Mouse (Mus musculus) neural tube, embryonic 11.5 days (tissue): ENCODE measurements around the gene Rin1. TPM values are rescaled to one million over a fixed set of nuclear protein-coding genes. Genes with fewer than 3 reads are reported as not detected.

ENCODE experiments used
- polyA plus RNA-seq: library from polyadenylated mRNA; unstranded; fragments of >200 nt; fragmentation: Nextera tagmentation; extraction: Ambion mirVana; gene quantifications from 2 replicates; pipeline ENCODE4 v1.2.1, GENCODE M21; 2014

The Rin1 gene
- polyA plus RNA-seq, 1 experiment from 2014 or later, result 1.1 TPM

Other genes starting within 250 kb of the Rin1 start
- gene Gm21992, start 238.9 kb upstream of the Rin1 start, polyA plus RNA-seq, result 8.5 and 24.4 TPM in 2 replicates
- 113 and 116 TPM in 2 replicates for gene Rbm14, start 238.8 kb upstream of the Rin1 start, polyA plus RNA-seq
- gene Ccs, start 211.1 kb upstream of the Rin1 start, polyA plus RNA-seq, result 41.4 and 41.5 TPM in 2 replicates
- gene Ccdc87, start 211.1 kb upstream of the Rin1 start, polyA plus RNA-seq, result 0.13 TPM in 1 of 2 replicates, not detected in the other
- gene Ctsf, start 195.4 kb upstream of the Rin1 start, polyA plus RNA-seq, result 40.6 and 41.8 TPM in 2 replicates
- 5.9 and 6.5 TPM in 2 replicates for gene Actn3, start 172.6 kb upstream of the Rin1 start, polyA plus RNA-seq
- 12.1 and 14.1 TPM in 2 replicates for gene Zdhhc24, start 171.8 kb upstream of the Rin1 start, polyA plus RNA-seq
- 4.8 and 7.9 TPM in 2 replicates for gene Bbs1, start 143.9 kb upstream of the Rin1 start, polyA plus RNA-seq
- 164 and 171 TPM in 2 replicates for gene Dpp3, start 122.2 kb upstream of the Rin1 start, polyA plus RNA-seq
- gene Peli3, start 107.4 kb upstream of the Rin1 start, polyA plus RNA-seq, result 3.4 and 3.5 TPM in 2 replicates
- 143 and 150 TPM in 2 replicates for gene Mrpl11, start 88.3 kb upstream of the Rin1 start, polyA plus RNA-seq
- gene Npas4, start 60.2 kb upstream of the Rin1 start, polyA plus RNA-seq, result 0.12 TPM in 1 of 2 replicates, not detected in the other
- gene Slc29a2, start 26.6 kb upstream of the Rin1 start, polyA plus RNA-seq, result 3.9 and 6.2 TPM in 2 replicates
- 37.9 and 39.8 TPM in 2 replicates for gene B4gat1, start 11.7 kb upstream of the Rin1 start, polyA plus RNA-seq
- gene AC124502.3, start 11.6 kb upstream of the Rin1 start, polyA plus RNA-seq, result 1.2 and 2.8 TPM in 2 replicates
- gene Brms1, start 9.1 kb upstream of the Rin1 start, polyA plus RNA-seq, result 65.5 and 78.9 TPM in 2 replicates
- gene Cd248, start 17.6 kb downstream of the Rin1 start, polyA plus RNA-seq, result 30.1 and 34.7 TPM in 2 replicates
- gene Tmem151a, start 35.0 kb downstream of the Rin1 start, polyA plus RNA-seq, result 1.8 and 2.0 TPM in 2 replicates
- 80.4 and 88.0 TPM in 2 replicates for gene Yif1a, start 38.1 kb downstream of the Rin1 start, polyA plus RNA-seq
- 110 and 127 TPM in 2 replicates for gene Cnih2, start 48.0 kb downstream of the Rin1 start, polyA plus RNA-seq
- gene Rab1b, start 56.6 kb downstream of the Rin1 start, polyA plus RNA-seq, result 250 and 266 TPM in 2 replicates
- gene Klc2, start 68.1 kb downstream of the Rin1 start, polyA plus RNA-seq, result 40.2 and 43.5 TPM in 2 replicates
- gene Pacs1, start 222.6 kb downstream of the Rin1 start, polyA plus RNA-seq, result 29.8 and 30.5 TPM in 2 replicates
- gene Sf3b2, start 245.0 kb downstream of the Rin1 start, polyA plus RNA-seq, result 405 and 416 TPM in 2 replicates
- 16.2 and 17.8 TPM in 2 replicates for gene Gal3st3, start 247.8 kb downstream of the Rin1 start, polyA plus RNA-seq